Mouse (Mus musculus): ENCODE data around the gene Slc7a10.

GRCm38 (mm10) chr7:35234361-35235245 lies 48.4 kb downstream of the Slc7a10 start:
- TF ChIP-seq POLR2A (IDR thresholded peaks at IDR 0.05; ENCODE audit: insufficient read depth, low read depth, low read length), result peak; percentile 77
- no peak for TF ChIP-seq CTCF (IDR thresholded peaks at IDR 0.05)

Data from heart, adult 2 months (tissue).